Mouse (Mus musculus): ENCODE measurements around the gene Ttk.

The Ttk gene

GRCm38 (mm10) chr9:83865165-83865564 lies 30.7 kb downstream of the Ttk start:
- CTCF ChIA-PET, result interaction anchor here in 1 of 4 experiments (0.6 kb wide), 1 partner anchor 10 kb away, joined by 3 read pairs; no protein-coding TSS in a partner anchor

DNA sequence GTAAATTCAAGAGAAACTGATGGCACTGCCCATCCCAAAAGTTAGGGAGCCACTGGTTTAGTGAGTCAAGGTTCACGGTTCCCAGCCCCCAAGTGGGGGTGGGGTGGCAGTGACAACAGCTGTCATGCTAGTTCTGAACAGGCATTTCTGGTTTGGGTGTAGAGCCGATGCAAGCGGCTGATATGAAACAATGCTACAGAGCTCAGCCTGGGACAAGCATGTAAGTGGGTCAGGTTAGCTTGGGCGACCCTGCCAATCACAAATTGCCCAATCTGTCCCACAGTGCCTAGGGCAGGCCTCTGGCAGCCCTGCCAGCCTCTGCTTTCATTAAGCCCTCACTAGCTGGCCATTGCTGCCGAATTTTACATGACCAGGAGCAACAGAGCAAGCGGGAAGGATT lies 47.7 kb downstream of the Ttk start:
- ChIA-PET CTCF (no interaction called here), POLR2A (no interaction called here)

More at GRCm38 (mm10) chr9:83865165-83865564, 30.7 kb downstream of the Ttk start:
- POLR2A ChIA-PET, result interaction anchor here in 1 of 4 experiments (1.7 kb wide), 1 partner anchor 21 kb away, joined by 5 read pairs; no protein-coding TSS in a partner anchor

DNA sequence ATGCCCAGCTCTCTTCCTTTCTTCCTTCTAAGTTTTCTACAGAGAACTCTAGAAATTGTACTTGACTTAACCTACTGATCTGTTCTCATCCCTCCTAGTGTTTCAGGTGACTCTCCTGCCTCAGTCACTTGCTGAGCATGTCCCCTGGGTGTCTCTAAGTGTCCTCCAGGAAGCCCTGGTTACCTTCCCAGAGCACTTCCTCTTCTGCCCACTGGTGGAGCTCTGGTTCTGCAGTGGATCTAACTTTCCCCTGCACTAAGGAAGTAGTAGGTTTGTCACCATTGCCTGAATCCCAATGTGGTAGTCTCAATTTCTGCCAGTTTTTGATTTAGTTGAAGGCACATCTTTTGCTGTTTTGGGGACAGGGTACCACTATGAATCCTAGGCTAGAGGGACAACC lies 51.7 kb downstream of the Ttk start:
- ChIA-PET POLR2A (interaction anchor here in 1 of 4 experiments (1.8 kb wide), 1 partner anchor 14 kb away, joined by 3 read pairs; no protein-coding TSS in a partner anchor), CTCF (interaction anchor here in 1 of 4 experiments (0.6 kb wide), 1 partner anchor 70 kb away, joined by 3 read pairs; no protein-coding TSS in a partner anchor)

GRCm38 (mm10) chr9:83888214-83888613 lies 53.7 kb downstream of the Ttk start:
- CTCF ChIA-PET, result no interaction called here
- POLR2A ChIA-PET, result no interaction called here

DNA sequence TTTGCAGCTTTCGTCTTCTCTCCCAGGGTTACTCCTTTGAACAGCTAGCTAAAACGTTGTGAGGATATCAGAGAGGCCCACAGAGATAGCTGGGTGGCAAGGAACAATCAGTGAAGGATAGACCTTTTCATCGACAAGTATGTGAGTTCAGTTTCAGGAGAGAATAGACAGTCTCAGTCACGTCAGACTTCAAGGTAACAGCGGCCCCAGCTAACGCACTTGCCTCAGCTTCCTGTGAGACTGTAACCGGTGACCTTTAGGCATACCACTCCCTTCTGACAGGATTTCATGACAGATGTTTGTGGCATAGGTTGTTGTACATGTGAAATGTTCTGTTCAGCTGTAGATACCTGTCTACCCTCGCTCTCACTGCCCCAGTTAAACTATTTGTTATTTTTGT lies 58.6 kb downstream of the Ttk start:
- ChIA-PET POLR2A (interaction anchor here in 1 of 4 experiments (0.9 kb wide), 1 partner anchor 19 kb away, joined by 4 read pairs; no protein-coding TSS in a partner anchor), CTCF (no interaction called here)

DNA sequence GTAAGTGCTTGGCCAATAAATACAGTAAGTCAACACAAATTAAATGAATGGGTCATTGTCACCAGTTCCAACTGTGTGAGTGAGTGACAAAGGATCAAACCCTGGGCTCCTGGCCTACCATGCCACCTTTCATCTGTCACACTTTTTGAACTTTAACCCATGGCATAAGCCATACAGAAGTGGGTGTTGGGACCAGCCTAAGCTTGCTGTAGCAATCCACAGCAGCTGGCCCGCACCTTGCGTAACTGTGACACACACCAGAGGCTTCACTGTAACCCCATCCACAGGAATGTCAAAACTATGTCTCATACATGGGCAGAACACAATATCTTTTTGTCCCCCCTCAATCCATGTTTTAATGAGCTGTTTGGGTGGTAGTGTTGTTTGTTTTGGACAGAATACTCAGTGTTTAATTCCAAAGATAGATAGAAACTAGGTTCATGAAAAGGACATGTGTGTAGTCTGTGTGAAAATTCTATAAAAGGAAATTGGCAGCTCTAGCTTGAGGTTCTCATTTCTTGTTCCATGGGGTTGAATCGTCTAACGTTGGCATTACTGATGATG lies 59.4 kb downstream of the Ttk start:
- ChIA-PET CTCF (no interaction called here), POLR2A (no interaction called here)

DNA sequence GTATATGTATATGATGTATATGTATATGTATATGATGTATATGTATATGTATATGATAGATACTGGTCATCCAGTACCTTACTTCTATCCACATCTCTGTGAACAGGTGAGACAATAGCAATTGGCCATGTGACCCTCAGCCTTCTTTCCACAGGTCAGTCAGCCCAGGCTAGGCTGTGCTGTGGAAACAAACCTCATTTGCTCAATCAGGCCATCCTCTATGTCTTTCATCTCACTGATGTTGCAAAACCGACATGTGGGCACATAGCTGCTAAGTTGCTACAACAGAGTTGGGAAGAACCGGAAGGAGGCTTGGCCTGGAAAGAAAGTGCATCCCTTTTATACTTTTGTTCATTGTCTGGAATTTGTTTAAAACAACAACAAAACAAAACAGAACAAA lies 67.6 kb downstream of the Ttk start:
- POLR2A ChIA-PET, result no interaction called here
- CTCF ChIA-PET, result no interaction called here

GRCm38 (mm10) chr9:83905820-83906219 lies 71.3 kb downstream of the Ttk start:
- ChIA-PET POLR2A (no interaction called here), CTCF (no interaction called here)

DNA sequence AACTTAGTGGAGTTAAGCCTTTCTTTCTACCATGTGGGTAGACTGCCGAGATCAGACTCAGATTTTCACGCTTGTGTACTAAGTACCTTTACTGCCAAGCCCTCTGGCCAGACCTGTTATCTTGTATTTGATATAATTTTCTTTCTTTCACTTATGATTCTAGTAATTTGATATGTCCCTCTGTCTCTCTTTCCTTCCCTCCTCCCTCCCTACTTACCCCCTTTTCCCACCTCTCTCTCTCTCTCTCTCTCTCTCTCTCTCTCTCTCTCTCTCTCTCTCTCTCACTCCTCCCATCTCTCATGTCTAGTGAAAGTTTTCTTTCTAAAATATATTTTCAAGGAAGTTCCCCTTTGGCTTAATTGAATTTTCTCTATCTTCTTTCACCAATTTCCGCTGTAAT lies 72.5 kb downstream of the Ttk start:
- CTCF ChIA-PET, result no interaction called here
- POLR2A ChIA-PET, result no interaction called here

GRCm38 (mm10) chr9:83909836-83910235 lies 75.3 kb downstream of the Ttk start:
- CTCF ChIA-PET, result no interaction called here
- POLR2A ChIA-PET, result interaction anchor here in 1 of 4 experiments (1.1 kb wide), 2 partner anchors 10 to 134 kb away, joined by 3 read pairs; no protein-coding TSS in a partner anchor

DNA sequence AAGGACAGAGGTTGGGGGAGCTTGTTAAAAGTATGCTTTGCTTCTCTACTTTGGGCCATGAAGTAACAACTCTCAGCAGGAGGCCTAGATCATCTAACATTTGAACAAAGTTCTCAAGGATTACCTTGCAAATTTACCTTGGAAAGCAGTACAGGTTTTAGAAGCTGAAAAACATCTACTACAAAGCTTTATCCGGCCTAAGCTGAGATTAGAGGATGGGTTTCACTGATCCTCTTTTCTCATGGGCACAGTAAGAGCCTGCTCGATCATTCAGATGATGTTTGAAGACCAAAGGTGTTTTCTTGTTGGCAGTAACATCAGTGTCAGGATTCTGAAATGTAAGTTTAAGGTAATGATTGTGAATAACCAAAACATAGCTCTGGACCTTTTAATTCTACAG lies 76.4 kb downstream of the Ttk start:
- ChIA-PET CTCF (interaction anchor here in 1 of 4 experiments (0.6 kb wide), 1 partner anchor 130 kb away, joined by 3 read pairs; no protein-coding TSS in a partner anchor), POLR2A (interaction anchor here in 1 of 4 experiments (0.7 to 1.2 kb wide), 2 partner anchors 9 to 107 kb away, joined by 3 read pairs; no protein-coding TSS in a partner anchor)

Data from embryonic stem cell, embryonic (primary cell).